Mouse (Mus musculus) forebrain, embryonic 16.5 days (tissue): Measurements from ENCODE around the gene Tnrc18. TPM values are rescaled to one million over a fixed set of nuclear protein-coding genes. Genes with fewer than 3 reads are reported as not detected.

ENCODE experiments used
- ATAC-seq: fragments of 200-750 bp; cut with Nextera tagmentation; 2 replicates; pipeline ENCODE4 v1.8.0; 2017; ENCODE audit warnings: mild to moderate bottlenecking, moderate library complexity
- H3K27ac ChIP-seq: fragments of 300-500 bp; sonication (generic); 2 replicates; pipeline ENCODE4 v1.5.1; 2014; ENCODE audit warnings: low read length, control low read depth
- H3K27me3 ChIP-seq: fragments of 300-500 bp; sonication (generic); replicated peaks from 2 replicates; pipeline ENCODE4 v1.6.1; 2014; ENCODE audit warnings: low read length; ENCODE audit not compliant: control insufficient read depth, insufficient read depth
- H3K36me3 ChIP-seq: fragments of 300-500 bp; sonication (generic); 2 replicates; pipeline ENCODE4 v1.6.1; 2014; ENCODE audit not compliant: control insufficient read depth, insufficient read depth
- H3K4me1 ChIP-seq: fragments of 300-500 bp; sonication (generic); replicated peaks from 2 replicates; pipeline ENCODE4 v1.6.1; 2014; ENCODE audit warnings: low read length; ENCODE audit not compliant: control insufficient read depth, insufficient read depth
- H3K4me2 ChIP-seq: fragments of 300-500 bp; sonication (generic); 2 replicates; pipeline ENCODE4 v1.6.1; 2014; ENCODE audit warnings: mild to moderate bottlenecking, low read length, control low read depth
- H3K4me3 ChIP-seq: fragments of 300-500 bp; sonication (generic); replicated peaks from 2 replicates; pipeline ENCODE4 v1.5.1; 2014; ENCODE audit warnings: mild to moderate bottlenecking, low read length, control low read depth
- H3K9ac ChIP-seq: fragments of 300-500 bp; sonication (generic); replicated peaks from 2 replicates; pipeline ENCODE4 v1.6.1; 2014; ENCODE audit warnings: low read depth, low read length, control low read depth
- H3K9me3 ChIP-seq: fragments of 300-500 bp; sonication (generic); 2 replicates; pipeline ENCODE4 v1.6.1; 2016; ENCODE audit warnings: low read length; ENCODE audit not compliant: control insufficient read depth
- WGBS: fragments of 180-500 bp; shearing (Covaris S2); extraction: QIAGEN DNeasy Blood & Tissue Kit; methylation state at CpG from one replicate; pipeline ENCODE4 v1.1.7; 2014; 5-methylcytosine and 5-hydroxymethylcytosine counted together
- polyA plus RNA-seq: library from polyadenylated mRNA; unstranded; fragments of >200 nt; fragmentation: Nextera tagmentation; extraction: Ambion mirVana; gene quantifications from 2 replicates; pipeline ENCODE4 v1.2.1, GENCODE M21; 2015

Tnrc18 gene
- polyA plus RNA-seq, 1 experiment from 2014 or later = 40.4 TPM

DNA sequence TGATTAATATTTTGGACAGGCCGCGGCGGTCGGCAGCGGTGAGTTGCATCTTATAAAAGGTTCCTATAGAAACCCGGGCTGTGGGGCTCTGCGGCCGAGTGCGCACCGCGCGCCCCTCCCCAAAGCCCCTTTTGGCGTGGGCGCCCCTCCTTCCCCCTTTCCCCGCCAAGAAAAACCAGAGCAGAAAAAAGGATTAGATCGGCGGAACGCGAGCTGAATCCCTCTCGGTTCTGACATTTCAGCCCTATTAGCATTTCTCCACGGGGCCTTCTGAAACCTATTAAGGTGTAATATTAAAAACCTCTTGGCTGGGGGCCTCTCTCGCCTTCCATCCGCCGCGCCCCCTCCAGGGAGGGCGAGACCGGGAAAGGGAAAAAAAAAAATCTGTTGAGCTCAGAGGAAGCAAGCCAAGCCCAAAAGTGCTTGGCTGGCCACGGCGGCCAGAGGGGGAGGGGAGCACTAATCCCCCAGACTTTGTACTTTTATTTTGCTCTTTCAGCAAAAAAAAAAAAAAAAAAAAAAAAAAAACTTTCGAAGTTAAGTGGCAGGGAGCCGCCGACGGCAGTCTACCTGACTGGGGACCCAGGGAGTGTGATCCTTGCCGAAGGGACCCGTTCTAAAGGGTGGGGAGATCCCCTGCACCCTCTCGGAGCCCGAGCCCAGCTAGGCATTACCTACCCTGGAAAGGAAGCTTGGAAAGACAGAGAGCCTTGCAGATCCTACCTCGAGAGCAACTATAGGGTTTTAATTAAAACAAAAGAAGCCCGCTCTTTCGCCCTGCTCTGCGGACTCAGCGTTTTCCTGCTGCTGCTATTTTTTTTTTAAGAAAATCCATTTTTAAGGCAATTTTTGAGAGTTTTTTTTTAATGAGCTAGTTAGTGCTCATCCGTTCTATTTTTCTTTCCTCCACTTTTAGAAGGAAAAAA is 1.2 kb upstream of the Tnrc18 start:
- Histone ChIP-seq H3K9ac (peak overlapping the region; percentile 100), H3K9me3 (no peaks in the 10 kb centered on the region), H3K36me3 (no peaks in the 10 kb centered on the region), H3K4me3 (peak overlapping the region; percentile 59), H3K27me3 (no peaks in the 10 kb centered on the region), H3K27ac (peak overlapping the region; percentile 100), H3K4me2 (peak overlapping the region; percentile 92), H3K4me1 (peaks cover 20% of the 10 kb centered on the region)
- ATAC-seq = peak; percentile 3; the same call in 1 of the 2 replicates
- WGBS = under 1% methylated on average over 43 of the region's 43 CpGs

DNA sequence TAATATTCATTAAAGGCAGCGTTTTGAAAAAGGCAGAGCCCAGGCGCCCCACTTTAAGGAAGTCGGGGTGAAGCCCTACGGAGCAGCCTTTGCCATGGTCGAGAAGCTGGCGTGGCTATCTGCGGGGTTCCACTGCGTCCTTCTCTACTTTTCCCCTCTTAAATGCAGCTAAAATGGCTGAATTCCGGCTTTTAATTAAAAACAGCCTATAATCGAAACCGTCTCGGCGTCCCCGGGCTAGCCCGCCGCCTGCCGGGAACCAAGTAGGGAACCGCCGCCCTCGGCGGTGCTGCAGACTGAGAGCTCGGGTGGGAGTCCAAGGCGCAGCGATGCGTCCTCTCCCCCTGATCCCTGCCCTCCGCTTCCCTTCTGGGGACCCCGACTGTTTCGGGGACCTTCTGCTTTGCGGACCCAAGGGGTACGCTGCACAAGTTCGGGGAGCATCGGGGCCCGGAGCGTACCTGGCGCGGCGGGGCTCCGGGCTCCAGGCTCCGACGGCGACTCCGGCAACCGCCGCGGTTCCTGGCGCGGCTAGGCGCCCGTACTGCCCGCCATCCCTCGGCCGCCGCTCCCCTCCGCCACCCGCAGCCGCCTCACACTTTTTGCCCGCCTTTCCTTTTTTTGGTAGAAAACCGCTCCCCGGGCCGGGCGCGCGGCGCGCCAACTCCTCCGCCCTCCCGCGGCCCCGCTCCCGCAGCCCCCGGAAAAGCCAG is 495 bp downstream of the Tnrc18 start:
- no peaks in the 10 kb centered on the region for H3K9me3 ChIP-seq
- peak overlapping the region; percentile 59 for H3K4me3 ChIP-seq
- peak overlapping the region; percentile 100 for H3K27ac ChIP-seq
- no peaks in the 10 kb centered on the region for H3K27me3 ChIP-seq
- H3K4me2 ChIP-seq = peak overlapping the region; percentile 89
- peak overlapping the region; percentile 100 for H3K9ac ChIP-seq
- no peak for ATAC-seq
- H3K36me3 ChIP-seq = no peaks in the 10 kb centered on the region
- H3K4me1 ChIP-seq = peaks cover 14% of the 10 kb centered on the region
- WGBS = under 1% methylated on average over 71 of the region's 71 CpGs

DNA sequence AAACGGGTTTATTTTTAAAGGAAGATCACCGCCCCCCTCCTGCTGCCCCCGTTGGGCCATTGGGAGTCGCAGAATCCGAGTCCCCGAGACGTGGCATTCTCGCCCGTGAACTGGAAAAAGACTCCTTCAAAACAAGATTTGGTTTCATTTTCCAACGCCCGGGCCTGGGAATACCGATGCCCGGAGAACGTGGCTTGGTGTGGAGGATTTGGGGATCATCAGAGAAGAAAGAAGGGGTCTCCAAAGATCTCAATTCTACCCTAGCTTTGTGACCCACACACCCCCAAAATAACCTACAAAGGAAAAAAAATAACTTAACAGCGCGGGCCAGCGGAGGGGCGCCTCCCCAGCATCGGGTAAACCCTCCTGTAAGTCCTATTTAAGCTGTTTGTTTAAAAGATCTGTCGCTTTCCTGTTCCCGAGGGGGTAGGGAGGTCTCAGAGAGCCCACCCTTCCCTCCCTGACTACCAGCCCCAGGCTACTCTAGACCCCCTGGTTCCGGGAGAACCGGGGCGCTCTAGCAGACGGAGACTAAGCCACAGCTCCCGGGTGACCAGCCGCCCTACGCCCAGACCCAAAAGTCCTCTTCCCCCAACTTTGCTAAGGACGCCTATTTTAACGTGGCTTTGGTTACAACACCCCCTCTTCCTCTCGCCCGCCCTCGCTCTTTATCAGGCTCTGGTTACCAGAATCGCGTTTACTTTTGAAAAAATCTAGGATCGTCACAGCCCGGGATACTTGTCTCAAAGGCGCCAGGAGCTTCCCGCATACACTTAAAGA is 1.2 kb downstream of the Tnrc18 start:
- no peaks in the 10 kb centered on the region for H3K27me3 ChIP-seq
- peak overlapping the region; percentile 100 for H3K9ac ChIP-seq
- H3K4me3 ChIP-seq = peak overlapping the region; percentile 59
- H3K4me2 ChIP-seq = peak overlapping the region; percentile 89
- no peaks in the 10 kb centered on the region for H3K36me3 ChIP-seq
- peak overlapping the region; percentile 100 for H3K27ac ChIP-seq
- WGBS = under 1% methylated on average over 39 of the region's 39 CpGs
- no peak for ATAC-seq
- H3K9me3 ChIP-seq = no peaks in the 10 kb centered on the region
- peaks cover 17% of the 10 kb centered on the region for H3K4me1 ChIP-seq

DNA sequence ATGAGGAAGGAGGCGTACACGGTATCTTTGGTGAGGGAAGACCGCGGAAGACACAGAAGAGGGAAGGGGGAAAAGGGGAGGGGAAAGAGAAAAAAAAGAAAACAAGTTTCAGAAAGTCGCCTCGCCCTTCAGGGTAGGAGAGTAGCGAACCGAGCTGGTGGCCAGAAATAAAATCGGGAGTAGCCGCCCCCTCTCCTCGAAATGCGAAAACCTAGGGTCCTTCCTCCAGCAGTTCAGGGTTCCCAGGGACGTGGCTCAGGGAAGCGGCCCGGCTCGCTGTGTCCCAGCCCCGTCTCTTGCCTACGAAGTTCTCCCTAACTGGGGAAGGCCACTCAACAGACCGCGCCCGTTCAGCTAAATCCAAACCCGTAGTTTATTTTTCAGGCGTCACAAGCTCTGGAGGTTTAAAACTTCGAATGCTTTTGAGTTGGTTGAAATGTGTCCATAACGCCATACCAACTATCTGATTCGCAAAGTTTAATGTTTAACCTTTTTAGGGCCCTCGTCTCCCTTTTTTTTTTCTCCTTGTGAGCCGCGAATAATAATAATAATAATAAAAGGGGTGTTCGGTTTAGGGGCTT is 2.0 kb downstream of the Tnrc18 start:
- no peaks in the 10 kb centered on the region for H3K36me3 ChIP-seq
- no peak for ATAC-seq
- under 1% methylated on average over 30 of the region's 30 CpGs for WGBS
- peak overlapping the region; percentile 100 for H3K27ac ChIP-seq
- H3K4me3 ChIP-seq = peak overlapping the region; percentile 59
- H3K27me3 ChIP-seq = no peaks in the 10 kb centered on the region
- H3K9ac ChIP-seq = peak overlapping the region; percentile 100
- H3K4me1 ChIP-seq = peaks cover 24% of the 10 kb centered on the region
- peak overlapping the region; percentile 89 for H3K4me2 ChIP-seq
- no peaks in the 10 kb centered on the region for H3K9me3 ChIP-seq

DNA sequence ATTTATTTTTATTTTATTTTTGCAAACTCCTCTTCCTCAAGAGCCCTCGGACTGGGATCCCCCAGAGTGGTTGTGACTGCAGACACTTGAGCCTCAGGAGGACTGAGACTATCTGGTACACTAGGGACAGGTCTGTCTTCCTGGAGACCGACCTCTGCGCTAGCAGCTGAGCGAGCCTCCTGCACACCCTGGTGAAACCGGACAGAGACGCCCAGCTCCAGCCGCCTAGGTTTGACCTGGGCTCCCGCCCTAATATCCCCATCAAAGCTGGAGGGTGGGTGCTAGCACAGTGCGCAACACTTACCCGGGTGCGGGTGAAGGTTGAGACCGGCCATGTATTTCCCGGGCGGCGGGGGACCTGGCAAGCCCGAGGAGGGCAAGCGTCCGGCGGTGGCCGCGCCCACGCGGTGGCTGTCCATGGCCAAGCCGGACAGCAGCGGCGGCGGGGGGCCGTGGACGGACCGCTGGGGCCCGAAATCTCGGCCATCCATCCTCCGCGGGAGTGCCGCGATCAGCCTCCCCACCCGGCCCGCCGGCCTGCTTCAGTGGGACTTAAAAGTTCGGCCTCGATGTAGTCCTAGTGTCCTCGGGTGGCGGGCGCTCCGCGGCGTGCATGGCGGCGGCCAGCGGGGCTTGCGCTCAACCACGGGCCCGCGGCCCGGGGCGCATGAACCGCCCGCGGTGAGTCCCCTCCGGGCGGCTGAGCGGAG is 2.6 kb downstream of the Tnrc18 start:
- WGBS = 0% methylated on average over 61 of the region's 62 CpGs
- peak overlapping the region; percentile 89 for H3K4me2 ChIP-seq
- H3K9ac ChIP-seq = peak overlapping the region; percentile 100
- H3K27me3 ChIP-seq = no peaks in the 10 kb centered on the region
- no peaks in the 10 kb centered on the region for H3K9me3 ChIP-seq
- peak overlapping the region; percentile 100 for H3K27ac ChIP-seq
- H3K4me3 ChIP-seq = peak overlapping the region; percentile 59
- H3K36me3 ChIP-seq = no peaks in the 10 kb centered on the region
- peaks cover 31% of the 10 kb centered on the region for H3K4me1 ChIP-seq
- ATAC-seq = no peak

DNA sequence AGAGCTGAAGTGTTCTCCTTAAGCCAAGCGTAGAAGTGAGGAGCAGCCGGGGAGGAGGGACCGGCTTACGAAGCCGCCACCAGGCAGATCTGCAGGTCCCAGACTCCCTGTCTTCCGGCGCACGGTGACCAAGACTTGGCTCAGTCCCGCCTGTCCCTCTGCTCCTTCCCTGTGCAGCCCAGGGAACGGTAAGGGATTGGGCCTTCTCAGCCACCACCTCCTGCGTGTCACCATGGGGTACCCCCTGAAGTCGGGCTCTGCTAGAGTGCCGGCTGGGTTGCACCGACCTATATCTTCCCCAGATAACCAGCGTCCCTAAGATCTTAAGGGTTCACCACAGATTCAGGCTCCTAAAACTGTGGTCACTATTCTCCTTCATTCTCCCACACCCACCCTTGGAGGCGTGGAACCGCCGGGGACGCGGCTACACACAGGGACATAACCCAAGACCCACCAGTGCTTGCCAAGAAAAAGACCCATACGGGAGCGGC is 3.3 kb downstream of the Tnrc18 start:
- H3K9me3 ChIP-seq = no peaks in the 10 kb centered on the region
- H3K36me3 ChIP-seq = peaks cover 6% of the 10 kb centered on the region; the same call in 1 of the 2 replicates
- peak overlapping the region; percentile 100 for H3K9ac ChIP-seq
- H3K4me1 ChIP-seq = peaks cover 37% of the 10 kb centered on the region
- H3K4me2 ChIP-seq = peak overlapping the region; percentile 89
- no peaks in the 10 kb centered on the region for H3K27me3 ChIP-seq
- ATAC-seq = no peak
- 0% methylated on average over 22 of the region's 22 CpGs for WGBS
- H3K4me3 ChIP-seq = peak overlapping the region; percentile 59
- peak overlapping the region; percentile 100 for H3K27ac ChIP-seq

DNA sequence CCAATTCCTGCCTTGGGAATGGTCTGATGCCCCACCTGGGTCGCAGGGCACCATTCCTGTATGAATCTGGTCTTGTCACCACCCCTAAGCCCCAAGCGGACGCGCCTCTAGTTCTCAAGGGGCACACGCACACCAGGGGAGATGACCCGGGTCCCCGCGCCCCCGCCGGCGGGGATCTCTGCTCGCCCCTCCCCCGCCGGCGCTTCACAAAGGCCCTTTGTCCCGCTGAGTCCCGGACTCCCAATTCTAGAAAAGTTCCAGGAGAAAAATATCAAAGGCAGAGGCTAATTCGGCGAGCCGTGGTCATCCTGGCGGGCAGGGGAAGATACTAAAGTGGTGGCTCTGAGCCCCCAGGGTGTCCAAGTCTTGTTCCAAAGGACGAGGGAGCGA is 3.7 kb downstream of the Tnrc18 start:
- peak overlapping the region; percentile 89 for H3K4me2 ChIP-seq
- WGBS = under 1% methylated on average over 23 of the region's 23 CpGs

DNA sequence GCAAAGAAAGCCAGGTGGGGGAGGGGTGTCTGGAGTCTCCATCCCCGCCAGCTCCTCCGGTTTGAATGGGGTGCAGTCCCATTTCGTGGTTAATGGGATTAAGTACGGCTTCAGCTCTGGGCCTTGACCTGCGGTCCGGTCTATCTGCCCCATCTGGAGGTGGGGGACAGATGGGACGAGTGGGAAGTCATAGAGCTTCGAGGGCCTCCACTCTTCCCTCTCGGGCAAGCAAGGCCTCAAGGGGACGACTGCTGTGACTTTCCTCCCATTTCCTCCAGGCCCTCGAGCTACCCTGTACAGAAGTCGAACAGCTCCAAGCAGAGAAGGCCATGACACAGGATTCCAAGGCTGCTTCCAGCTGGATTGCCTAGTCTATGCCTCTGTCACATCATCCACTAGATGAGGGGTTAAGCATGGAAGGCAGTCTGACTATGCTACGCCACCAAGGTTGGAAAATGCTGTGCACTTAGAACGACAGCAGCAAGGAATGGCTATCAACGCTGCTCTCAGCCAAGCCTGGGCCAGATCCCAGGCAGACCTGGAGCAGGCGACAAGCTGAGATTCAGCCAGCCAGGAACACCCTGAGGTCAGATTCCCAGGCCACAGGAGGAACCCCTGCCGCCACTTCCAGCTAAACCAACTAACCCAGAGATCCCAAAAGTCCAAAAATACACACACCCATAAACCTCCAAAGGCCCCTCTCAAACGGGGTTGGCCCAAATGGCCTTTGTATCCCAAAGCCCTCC is 4.3 kb downstream of the Tnrc18 start:
- Histone ChIP-seq H3K4me1 (peaks cover 38% of the 10 kb centered on the region), H3K4me2 (peak overlapping the region; percentile 89), H3K9me3 (no peaks in the 10 kb centered on the region), H3K27me3 (no peaks in the 10 kb centered on the region), H3K4me3 (peak overlapping the region; percentile 59), H3K36me3 (peaks cover 6% of the 10 kb centered on the region; the same call in 1 of the 2 replicates), H3K9ac (peak overlapping the region; percentile 100), H3K27ac (peak overlapping the region; percentile 100)
- under 1% methylated on average over 18 of the region's 18 CpGs for WGBS
- no peak for ATAC-seq

More for the DNA sequence above, 3.7 kb downstream of the Tnrc18 start:
- H3K27ac ChIP-seq = peak overlapping the region; percentile 100
- H3K4me3 ChIP-seq = peak overlapping the region; percentile 59
- H3K4me1 ChIP-seq = peaks cover 38% of the 10 kb centered on the region
- no peaks in the 10 kb centered on the region for H3K9me3 ChIP-seq
- H3K27me3 ChIP-seq = no peaks in the 10 kb centered on the region
- H3K36me3 ChIP-seq = peaks cover 6% of the 10 kb centered on the region; the same call in 1 of the 2 replicates
- H3K9ac ChIP-seq = peak overlapping the region; percentile 100
- ATAC-seq = no peak
